Mouse (Mus musculus) lung, adult 18-20 months (tissue): Measurements from ENCODE around the gene Snx5.

Experiments
- DNase-seq, 2 experiments: peaks; one replicate each; pipeline ENCODE4 v3.0.0; 2022; ENCODE audit warnings: mixed read lengths in 2 of 2

Gene Snx5

DNA sequence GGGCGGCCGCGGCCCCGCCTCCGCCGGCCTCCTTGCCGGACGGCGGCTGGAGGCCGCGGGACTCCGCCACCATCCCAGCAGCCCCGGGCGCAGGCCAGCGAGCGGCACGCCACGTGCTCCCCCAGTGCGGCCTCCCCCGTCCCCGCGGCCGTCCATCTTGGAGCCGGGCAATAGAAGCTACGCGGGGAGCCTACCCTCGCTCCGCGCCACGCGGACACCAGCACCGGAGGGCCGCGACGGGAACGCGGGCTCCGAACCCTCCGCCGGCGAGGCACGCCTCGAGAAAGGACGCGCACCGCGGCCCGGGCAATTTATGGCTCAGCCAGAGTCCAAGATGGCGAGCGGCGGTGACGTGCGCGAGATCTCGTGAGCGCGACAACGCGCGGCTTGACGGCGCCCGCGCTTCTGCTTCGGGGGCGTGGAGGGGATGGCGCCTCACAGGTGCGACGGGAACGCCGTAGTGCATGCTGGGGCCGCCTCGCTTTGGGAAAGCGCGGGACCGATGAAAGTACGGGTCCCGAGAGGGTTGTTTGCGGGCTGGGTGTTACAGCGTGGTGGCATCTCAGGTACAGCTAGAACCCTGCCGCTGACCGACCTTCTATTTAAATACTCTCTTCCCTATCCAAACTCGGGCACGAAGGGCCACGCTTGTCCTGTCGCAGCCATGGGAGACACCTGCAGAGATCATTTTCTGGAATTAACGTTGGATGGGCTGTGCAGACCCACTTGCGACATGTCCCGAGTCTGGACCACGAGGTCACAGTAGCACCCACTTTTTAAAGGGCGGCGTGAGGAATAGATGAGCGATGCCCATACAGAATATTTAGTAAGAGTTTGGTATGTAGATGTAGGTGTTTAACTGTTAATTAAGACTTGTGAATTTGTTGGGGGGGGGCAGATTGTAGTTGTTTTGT is at the start of gene Snx5, which contains the start of gene Mgme1:
TSS of gene Snx5 (minus strand) at position 400 of the 914 bp plus-strand sequence.
TSS of gene Mgme1 (plus strand) at position 157 of the 914 bp plus-strand sequence.
- DNase-seq, result peak; percentile 92 to 93

GRCm38 (mm10) chr2:144311372-144311771 is 40.7 kb upstream of the Snx5 start:
- no peak for DNase-seq

GRCm38 (mm10) chr2:144310273-144310672 is 39.6 kb upstream of the Snx5 start:
- DNase-seq, result no peak

- DNase-seq, result no peak
These were observed 37.9 kb upstream of the Snx5 start for GRCm38 (mm10) chr2:144308561-144308960.

GRCm38 (mm10) chr2:144305721-144306294 is 35.1 kb upstream of the Snx5 start:
- no peak for DNase-seq

DNA sequence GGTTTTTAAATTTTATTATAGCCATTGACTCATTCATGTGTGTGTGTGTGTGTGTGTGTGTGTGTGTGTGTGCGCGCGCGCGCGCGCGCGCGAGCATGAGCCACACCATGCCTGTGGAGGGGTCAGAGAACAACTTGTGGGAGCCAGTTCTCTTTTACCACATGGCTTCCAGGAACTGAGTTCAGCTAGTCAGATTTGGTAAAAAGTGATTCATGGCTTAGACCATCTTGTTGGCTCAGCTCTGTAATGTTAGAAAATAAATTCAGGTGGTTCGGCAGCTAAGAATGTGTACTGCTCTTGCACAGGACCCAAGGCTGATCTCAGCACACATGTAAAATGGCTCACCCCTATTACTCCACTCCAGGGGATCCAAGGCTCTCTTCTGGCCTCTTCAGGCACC is 30.4 kb upstream of the Snx5 start:
- DNase-seq, result no peak

DNA sequence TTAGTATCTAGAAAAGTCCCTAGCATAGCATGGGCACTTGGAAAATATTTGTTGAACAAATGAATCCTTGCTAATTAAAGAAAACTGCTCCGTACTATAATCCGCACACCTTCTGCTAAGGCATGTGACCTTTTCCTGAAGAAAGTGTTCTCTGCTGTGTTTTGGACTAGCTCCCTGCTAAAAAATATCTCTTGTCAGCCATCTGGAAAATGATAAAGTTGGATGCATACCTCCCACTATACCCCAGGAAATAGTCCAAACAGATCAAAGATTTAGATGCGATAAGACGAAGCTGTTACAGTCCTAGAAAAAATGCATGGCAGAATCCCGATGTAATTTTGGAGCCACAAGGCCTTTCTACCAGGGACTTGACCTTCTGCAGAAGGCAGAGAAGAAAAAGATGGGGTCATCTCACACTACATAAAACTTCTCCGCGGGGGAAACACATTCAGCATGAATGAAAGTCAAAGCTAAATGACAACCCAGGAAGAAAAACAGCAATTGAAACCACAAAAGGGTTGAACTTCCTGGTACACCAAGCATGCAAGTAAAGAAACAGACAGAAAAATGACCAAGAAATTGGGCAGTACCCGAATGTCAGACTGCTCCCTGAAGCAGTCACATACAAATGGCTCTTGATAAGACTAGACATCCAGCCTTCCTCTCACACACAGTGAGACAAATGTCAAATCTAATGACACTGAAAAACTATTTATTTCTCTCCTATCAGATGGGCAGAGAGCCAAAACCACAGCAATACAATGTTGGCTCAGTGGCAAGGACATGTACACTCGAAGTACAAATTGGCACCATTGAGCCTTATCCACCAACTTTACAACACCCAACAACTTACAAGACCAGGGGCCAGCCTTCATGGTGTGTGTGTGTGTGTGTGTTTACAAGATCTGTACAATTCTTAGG is 29.3 kb upstream of the Snx5 start:
- DNase-seq, result peak in 1 of 2 experiments; percentile 36

DNA sequence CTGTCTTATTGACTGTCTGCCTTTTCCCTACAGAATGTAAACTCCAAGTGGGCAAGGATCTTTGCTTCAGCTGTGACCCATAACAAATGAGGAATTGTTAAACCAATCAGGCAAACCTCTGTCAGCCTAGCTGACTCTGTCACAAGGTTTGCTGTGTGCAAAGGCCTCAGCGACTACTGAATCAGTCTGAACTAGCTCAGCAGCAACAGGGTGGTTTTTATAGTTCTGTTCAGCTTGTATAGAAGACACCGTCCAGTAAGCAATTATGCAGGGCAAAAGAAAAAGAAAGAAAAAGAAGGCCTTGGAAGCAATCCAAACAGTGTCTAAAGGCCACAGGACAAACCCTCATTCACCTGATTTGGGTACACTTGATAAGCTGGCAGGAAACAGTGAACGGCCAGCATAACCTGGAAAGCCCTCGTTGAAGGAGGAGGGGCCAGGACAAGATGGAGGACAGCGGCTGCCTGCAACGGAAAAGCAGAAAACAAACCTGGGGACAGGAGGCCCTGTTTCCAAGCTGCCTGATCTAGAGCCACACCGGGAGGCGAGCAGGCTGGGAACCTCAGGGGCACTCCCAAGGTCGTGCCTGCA is 24.5 kb upstream of the Snx5 start:
- DNase-seq, result peak; percentile 24 to 40

DNA sequence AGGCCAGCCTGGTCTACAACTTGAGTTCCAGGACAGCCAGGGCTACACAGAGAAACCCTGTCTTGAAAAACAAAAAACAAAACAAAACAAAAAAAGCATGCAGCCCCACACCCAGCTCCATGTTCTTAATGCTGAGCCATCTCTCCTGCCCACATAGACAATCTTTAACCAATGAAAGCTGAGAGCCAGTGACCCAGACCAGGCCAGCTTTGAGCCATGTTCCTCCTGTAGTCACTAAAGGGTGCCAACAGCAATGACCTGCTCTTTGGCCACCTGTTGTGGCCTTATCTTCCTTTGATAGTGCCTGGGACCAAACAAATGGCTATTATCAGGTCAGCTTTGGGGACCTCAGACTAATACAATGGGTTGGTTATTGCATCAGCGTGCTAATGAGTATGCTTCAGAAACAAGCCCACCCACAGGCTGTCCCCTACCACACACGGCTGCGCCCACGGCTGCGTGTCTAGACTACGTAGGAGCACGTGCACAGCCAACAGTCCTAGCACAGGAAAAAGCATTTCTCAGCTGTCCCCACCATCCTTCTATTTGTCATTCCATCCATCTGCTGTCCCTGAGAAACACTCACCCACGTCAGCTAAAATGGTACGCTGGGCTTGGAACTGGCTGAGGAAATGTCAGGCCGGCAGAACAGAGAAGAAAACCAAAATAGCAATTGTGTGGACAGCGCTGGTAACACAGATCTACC is 21.0 kb upstream of the Snx5 start:
- DNase-seq, result no peak

- DNase-seq, result peak; percentile 26 to 34
These were observed 19.6 kb upstream of the Snx5 start for GRCm38 (mm10) chr2:144290321-144290720.

DNA sequence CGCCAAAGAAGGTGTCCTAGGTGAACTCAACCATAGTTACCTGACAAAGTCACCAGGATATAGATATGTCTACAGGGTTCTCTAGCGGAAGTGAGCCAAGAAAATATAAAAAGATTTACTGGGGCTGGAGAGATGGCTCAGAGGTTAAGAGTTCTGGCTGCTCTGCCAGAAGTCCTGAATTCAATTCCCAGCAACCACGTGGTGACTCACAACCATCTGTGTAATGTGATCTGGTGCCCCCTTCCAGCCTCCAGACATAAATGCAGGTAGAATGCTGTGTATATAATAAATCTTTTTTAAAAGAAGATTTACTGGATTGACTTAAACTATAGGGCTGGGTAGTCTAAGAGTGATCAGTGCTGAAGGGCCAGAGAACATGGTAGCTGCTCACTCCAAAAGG is 10.7 kb upstream of the Snx5 start:
- no peak for DNase-seq

DNA sequence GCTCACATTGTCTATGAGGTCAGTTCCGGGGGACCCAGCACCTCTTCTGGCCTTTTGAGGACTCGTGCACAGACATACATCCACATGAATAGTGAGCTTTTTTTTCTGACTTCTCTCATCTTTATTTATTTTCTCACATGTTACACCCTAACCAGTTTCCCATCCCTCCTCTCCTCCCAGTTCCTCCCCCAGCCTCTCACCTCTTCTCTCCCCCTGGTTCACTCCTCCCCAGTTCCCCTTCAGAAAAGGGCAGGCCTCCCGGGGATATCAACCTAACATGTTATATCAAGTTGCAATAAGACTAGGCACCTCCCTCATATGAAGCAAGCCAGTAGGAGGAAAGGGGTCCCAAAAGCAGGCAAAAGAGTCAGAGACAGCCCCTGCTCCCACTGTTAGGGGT is 9.9 kb upstream of the Snx5 start:
- no peak for DNase-seq

GRCm38 (mm10) chr2:144279742-144280141 is 9.0 kb upstream of the Snx5 start:
- DNase-seq, result no peak

DNA sequence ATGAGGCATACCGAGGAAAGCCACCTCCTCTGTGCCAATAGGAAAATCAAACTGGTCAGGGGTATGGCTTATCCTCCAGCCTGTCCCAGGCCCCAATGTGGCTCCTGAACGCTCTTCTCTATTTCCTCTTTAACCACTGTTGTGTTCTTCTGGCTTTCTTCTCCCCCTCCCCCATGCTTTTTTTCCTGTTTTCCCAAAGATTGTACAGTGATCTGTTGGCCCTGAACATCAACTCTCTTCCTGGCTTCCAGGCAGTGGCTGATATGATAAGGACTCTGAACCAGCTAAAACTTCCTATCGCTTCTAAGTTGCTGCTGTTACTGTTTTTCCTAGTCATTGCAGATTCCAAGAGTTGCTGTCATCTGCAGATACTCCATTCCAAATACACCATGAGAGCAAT is 6.2 kb upstream of the Snx5 start:
- DNase-seq, result no peak

GRCm38 (mm10) chr2:144274741-144275140 is 4.0 kb upstream of the Snx5 start:
- DNase-seq, result no peak

DNA sequence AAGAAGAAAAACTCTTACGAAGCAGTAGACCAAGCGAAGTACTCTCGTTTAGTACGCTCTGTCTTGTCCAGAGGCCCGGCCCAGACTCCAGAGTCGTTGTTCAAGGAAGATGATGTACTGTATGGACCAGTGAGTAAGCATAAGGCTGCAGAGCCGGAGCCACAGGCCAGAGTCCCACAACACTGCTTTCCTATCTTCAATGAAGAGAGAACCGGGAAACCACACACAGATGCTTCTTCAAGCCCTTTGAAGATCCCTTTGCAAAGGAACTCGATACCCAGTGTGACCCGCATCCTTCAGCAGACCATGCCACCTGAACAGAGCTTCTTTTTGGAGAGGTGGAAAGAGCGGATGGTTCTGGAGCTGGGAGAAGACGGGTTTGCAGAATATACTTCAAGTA is 1.4 kb upstream of the Snx5 start:
- DNase-seq, result no peak

DNA sequence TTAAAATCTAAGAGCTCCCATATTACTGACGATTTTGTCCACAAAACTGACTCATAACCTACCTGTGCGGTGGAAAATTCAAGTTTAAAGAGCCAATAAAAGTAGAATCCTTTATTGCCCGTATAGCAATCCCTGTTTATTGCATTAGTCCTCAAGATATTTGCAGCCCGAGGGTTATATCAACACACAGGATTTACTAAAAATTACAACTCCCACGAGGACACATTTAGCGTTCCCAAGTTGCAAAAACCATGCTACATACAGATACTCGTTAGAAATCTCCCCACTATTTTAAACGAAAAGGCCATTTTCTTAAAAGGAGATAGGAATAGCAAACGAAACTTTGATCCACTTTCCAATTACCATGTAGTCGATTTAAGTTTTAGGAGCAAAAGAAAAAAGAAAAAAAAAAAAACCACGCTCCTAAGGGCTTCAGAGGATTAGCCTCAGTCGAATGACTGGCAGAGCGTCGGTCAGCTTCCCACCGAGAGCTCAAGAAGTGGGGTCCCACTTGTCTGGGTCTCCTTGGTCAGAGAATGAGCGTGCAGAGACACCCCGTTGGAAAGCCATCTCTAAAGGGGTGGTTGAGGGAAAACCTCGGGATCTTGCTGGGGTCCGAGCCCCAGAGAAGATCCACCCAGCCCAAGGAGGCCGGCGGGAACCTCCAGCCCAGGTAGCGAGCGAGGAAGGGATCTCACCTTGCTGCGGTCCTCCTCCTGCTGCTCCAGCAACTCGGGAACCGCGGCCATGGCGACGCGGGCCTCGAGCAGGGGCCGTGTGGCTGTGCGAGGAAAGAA is 829 bp downstream of the Snx5 start:
- DNase-seq, result no peak

GRCm38 (mm10) chr2:144269306-144269650 is 1.4 kb downstream of the Snx5 start:
- DNase-seq, result no peak

GRCm38 (mm10) chr2:144268446-144269305 is 2.0 kb downstream of the Snx5 start:
- DNase-seq, result no peak

- peak in 1 of 2 experiments; percentile 24 for DNase-seq
These were observed 3.0 kb downstream of the Snx5 start for GRCm38 (mm10) chr2:144267731-144268015.
